9 mouse cellular contexts compared by ENCODE assay signal in genomic region chr13:31179407-31180001, GRCm38 (mm10).
DNase-seq lines count a peak whose midpoint lies in the region; ATAC-seq lines count a peak whose summit lies in the region.
"Had no signal": no experiment of that assay in that cellular context is flagged by ENCODE, and none has a peak within 500 bp of the region (broad histone marks: within the 10 kb centered on the region; RNA-seq: fewer than 3 reads in every experiment).

No protein-coding gene starts in this region.

- peak overlapping the region; percentile 31 for H3K9ac ChIP-seq in intestine, embryonic 16.5 days (ENCODE audit: low read depth, low read length)
- no peak overlapping the region for H3K9ac ChIP-seq in neural tube, embryonic 11.5 days (ENCODE audit: low read length)

- H3K9me3 ChIP-seq in embryonic facial prominence, embryonic 10.5 days, result no peaks in the 10 kb centered on the region
- no peaks in the 10 kb centered on the region for H3K9me3 ChIP-seq in intestine, embryonic 16.5 days (ENCODE audit: control insufficient read depth, low read length)
- no peaks in the 10 kb centered on the region for H3K9me3 ChIP-seq in limb, embryonic 10.5 days (replicated peaks)
- no peaks in the 10 kb centered on the region for H3K9me3 ChIP-seq in neural tube, embryonic 11.5 days (ENCODE audit: control insufficient read depth, low read length)

- DNase-seq in ovary, adult 18-20 months (ENCODE audit: low spot score), result peak; percentile 32
- no peak for DNase-seq in ovary, postnatal 14 days (ENCODE audit: low spot score)
- peak; percentile 26 for DNase-seq in embryonic facial prominence, embryonic 10.5 days (ENCODE audit: low spot score)
- no peak for DNase-seq in limb, embryonic 10.5 days (ENCODE audit: low spot score)
- peak; percentile 18 for DNase-seq in neural tube, embryonic 11.5 days (ENCODE audit: low spot score)
- DNase-seq in MN1 (ENCODE audit: low spot score), result no peak

- 0 out of 2 replicates have a peak overlapping the region, but pooled peaks have one; percentile 14 for H3K27ac ChIP-seq in embryonic facial prominence, embryonic 10.5 days (replicated peaks)
- H3K27ac ChIP-seq in intestine, embryonic 16.5 days (ENCODE audit: low read length), result peak overlapping the region; percentile 81
- 0 out of 2 replicates have a peak overlapping the region, but pooled peaks have one; percentile 11 for H3K27ac ChIP-seq in limb, embryonic 10.5 days
- no peak overlapping the region for H3K27ac ChIP-seq in neural tube, embryonic 11.5 days (ENCODE audit: low read depth, low read length)
- H3K27ac ChIP-seq: layer of hippocampus, adult 2 months had no signal

- peak; percentile 79 for ATAC-seq in intestine, embryonic 16.5 days
- no peak for ATAC-seq in neural tube, embryonic 11.5 days (ENCODE audit: insufficient read depth, low FRiP score, low TSS enrichment)
- ATAC-seq in erythroid progenitor cell, adult 5-6 weeks (replicated peaks; ENCODE audit: low FRiP score, poor library complexity, severe bottlenecking), result no peak

- peaks cover 13% of the 10 kb centered on the region for H3K4me1 ChIP-seq in embryonic facial prominence, embryonic 10.5 days
- peaks cover 26% of the 10 kb centered on the region for H3K4me1 ChIP-seq in intestine, embryonic 16.5 days (ENCODE audit: control insufficient read depth, insufficient read depth, low read length)
- H3K4me1 ChIP-seq in limb, embryonic 10.5 days, result peaks cover 4% of the 10 kb centered on the region; the same call in 1 of the 2 replicates
- no peaks in the 10 kb centered on the region for H3K4me1 ChIP-seq in neural tube, embryonic 11.5 days (ENCODE audit: control insufficient read depth, insufficient read depth, low read length)

- no peak overlapping the region for H3K4me3 ChIP-seq in embryonic facial prominence, embryonic 10.5 days
- 0 out of 2 replicates have a peak overlapping the region, but pooled peaks have one; percentile 23 for H3K4me3 ChIP-seq in intestine, embryonic 16.5 days (ENCODE audit: low read length)
- H3K4me3 ChIP-seq in limb, embryonic 10.5 days, result no peak overlapping the region
- H3K4me3 ChIP-seq in neural tube, embryonic 11.5 days (ENCODE audit: low read depth, low read length), result no peak overlapping the region
- H3K4me3 ChIP-seq: layer of hippocampus, adult 2 months had no signal

- H3K36me3 ChIP-seq in embryonic facial prominence, embryonic 10.5 days (replicated peaks), result no peaks in the 10 kb centered on the region
- H3K36me3 ChIP-seq in intestine, embryonic 16.5 days (ENCODE audit: control insufficient read depth, insufficient read depth, low read length), result no peaks in the 10 kb centered on the region
- no peaks in the 10 kb centered on the region for H3K36me3 ChIP-seq in limb, embryonic 10.5 days
- H3K36me3 ChIP-seq in neural tube, embryonic 11.5 days (ENCODE audit: control insufficient read depth, insufficient read depth, low read length), result no peaks in the 10 kb centered on the region

- peak overlapping the region; percentile 19 for H3K4me2 ChIP-seq in intestine, embryonic 16.5 days (ENCODE audit: low read depth, low read length)
- H3K4me2 ChIP-seq in neural tube, embryonic 11.5 days (ENCODE audit: low read depth), result no peak overlapping the region

- no peaks in the 10 kb centered on the region for H3K27me3 ChIP-seq in embryonic facial prominence, embryonic 10.5 days (replicated peaks; ENCODE audit: low read depth, poor library complexity, severe bottlenecking)
- no peaks in the 10 kb centered on the region for H3K27me3 ChIP-seq in intestine, embryonic 16.5 days (replicated peaks; ENCODE audit: control insufficient read depth, insufficient read depth, low read length)
- no peaks in the 10 kb centered on the region; the same call in 1 of the 2 replicates for H3K27me3 ChIP-seq in limb, embryonic 10.5 days (ENCODE audit: low read depth, poor library complexity, severe bottlenecking)
- no peaks in the 10 kb centered on the region for H3K27me3 ChIP-seq in neural tube, embryonic 11.5 days (ENCODE audit: control insufficient read depth, insufficient read depth, low read length)

- WGBS in embryonic facial prominence, embryonic 10.5 days, result 32% methylated on average over 12 of the region's 12 CpGs
- 26% methylated on average over 12 of the region's 12 CpGs for WGBS in intestine, embryonic 16.5 days
- WGBS in limb, embryonic 10.5 days, result 54% methylated on average over 12 of the region's 12 CpGs
- WGBS in neural tube, embryonic 11.5 days, result 38% methylated on average over 12 of the region's 12 CpGs

Comparison
In these comparisons a context has a peak if more than half of its experiments do, and no peak if none do; other contexts are left out.
1. DNase-seq: peak in ovary, adult 18-20 months (single experiment), embryonic facial prominence, embryonic 10.5 days (single experiment) and neural tube, embryonic 11.5 days (single experiment); none in ovary, postnatal 14 days (single experiment), limb, embryonic 10.5 days (single experiment) and MN1 (single experiment).